Mouse (Mus musculus) embryonic fibroblast, embryonic 13.5 days (primary cell): ENCODE measurements around the gene Lrguk. TPM values are rescaled to one million over a fixed set of nuclear protein-coding genes. Genes with fewer than 3 reads are reported as not detected.

ENCODE experiments used
- H3K27ac ChIP-seq: 2 replicates; pipeline ENCODE4 v1.5.1; 2012; ENCODE audit warnings: low read length, control low read depth, inconsistent platforms; ENCODE audit not compliant: insufficient read depth
- H3K4me1 ChIP-seq: 2 replicates; pipeline ENCODE4 v1.6.1; 2011; ENCODE audit warnings: low read length; ENCODE audit not compliant: control insufficient read depth, insufficient read depth
- H3K4me3 ChIP-seq: 2 replicates; pipeline ENCODE4 v1.5.1; 2011; ENCODE audit warnings: mild to moderate bottlenecking, control low read depth, low read length; ENCODE audit not compliant: insufficient read depth
- CTCF ChIP-seq: IDR thresholded peaks from 2 replicates; pipeline ENCODE4 v1.5.1; 2011; ENCODE audit warnings: mild to moderate bottlenecking, control low read depth, low read length, moderate library complexity, borderline replicate concordance; ENCODE audit not compliant: insufficient read depth
- POLR2A ChIP-seq: IDR thresholded peaks from 2 replicates; pipeline ENCODE4 v1.6.1; 2011; ENCODE audit warnings: low read depth, mild to moderate bottlenecking, control low read depth, low read length, moderate library complexity
- polyA plus RNA-seq: library from polyadenylated mRNA; stranded (reverse); fragments of >200 nt; gene quantifications from 2 replicates; pipeline ENCODE4 v1.2.4, GENCODE M21; 2011; ENCODE audit warnings: low read depth; ENCODE audit not compliant: missing spikeins, insufficient read length

Lrguk gene
- polyA plus RNA-seq, 1 experiment: 0.63 TPM

DNA sequence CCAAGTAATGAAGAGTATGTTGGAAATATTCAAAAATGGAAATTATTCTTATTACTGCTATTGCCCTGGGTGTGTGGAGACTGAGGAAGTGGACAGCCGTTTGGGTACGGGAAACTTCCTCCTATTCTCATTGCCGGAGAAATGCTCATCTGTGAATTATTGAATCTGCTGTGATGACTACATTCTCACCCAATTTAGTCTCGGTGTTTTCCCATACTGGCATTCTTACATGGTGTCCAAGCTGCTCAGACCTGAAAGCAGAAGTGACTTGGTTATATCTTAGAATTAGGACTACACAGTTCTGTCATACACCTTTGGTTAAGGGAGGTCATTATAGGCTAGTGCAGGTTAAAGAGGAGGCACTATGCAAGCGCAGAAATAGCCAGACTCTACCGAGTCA is 30.5 kb downstream of the Lrguk start:
- H3K4me1 ChIP-seq: no peaks in the 10 kb centered on the region

DNA sequence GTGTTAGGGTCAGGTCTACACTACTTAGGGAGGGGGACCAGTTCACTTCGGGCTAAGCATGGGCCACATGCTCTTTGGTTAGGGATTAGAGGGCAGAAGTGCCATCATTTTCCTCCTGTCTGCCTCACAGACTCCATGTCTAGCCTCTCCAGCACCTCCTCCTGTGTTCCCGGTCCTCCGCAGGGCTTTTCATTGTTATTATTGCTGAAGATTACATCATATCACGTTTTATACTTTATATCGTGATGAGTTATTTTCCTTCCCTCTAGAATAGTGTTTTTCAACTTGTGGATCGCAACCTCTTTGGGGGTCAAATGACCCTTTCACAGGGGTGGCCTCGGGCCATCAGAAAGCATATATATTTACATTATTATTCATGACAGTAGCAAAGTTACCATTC is 37.5 kb downstream of the Lrguk start:
- Histone ChIP-seq H3K4me3 (no peak overlapping the region), H3K4me1 (no peaks in the 10 kb centered on the region), H3K27ac (no peak overlapping the region)
- TF ChIP-seq CTCF (no peak), POLR2A (no peak)

More for the DNA sequence above, 30.5 kb downstream of the Lrguk start:
- H3K27ac ChIP-seq: no peak overlapping the region
- no peak overlapping the region for H3K4me3 ChIP-seq
- TF ChIP-seq CTCF: no peak
- no peak for TF ChIP-seq POLR2A

DNA sequence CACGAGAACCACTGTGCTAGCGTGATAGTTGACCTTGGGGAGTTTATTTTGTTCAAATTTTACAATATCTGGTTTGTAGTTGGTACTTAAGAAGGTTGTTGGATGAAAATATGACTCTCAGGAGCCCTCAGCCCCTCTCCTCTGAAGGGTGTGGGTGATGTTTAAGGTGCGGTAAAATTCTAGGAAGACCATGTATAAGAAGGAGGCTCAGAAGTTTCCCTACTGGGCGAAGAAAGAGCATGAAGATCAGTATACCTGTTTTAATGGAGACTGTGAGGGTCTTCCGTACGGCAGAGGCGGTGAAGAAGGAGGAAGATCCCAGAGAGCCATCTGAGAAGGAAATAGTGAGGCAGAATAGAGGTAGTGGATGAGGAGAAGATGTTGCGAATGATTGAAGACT is 38.0 kb downstream of the Lrguk start:
- Histone ChIP-seq H3K4me3 (no peak overlapping the region), H3K4me1 (no peaks in the 10 kb centered on the region), H3K27ac (no peak overlapping the region)
- TF ChIP-seq CTCF: no peak
- no peak for TF ChIP-seq POLR2A

DNA sequence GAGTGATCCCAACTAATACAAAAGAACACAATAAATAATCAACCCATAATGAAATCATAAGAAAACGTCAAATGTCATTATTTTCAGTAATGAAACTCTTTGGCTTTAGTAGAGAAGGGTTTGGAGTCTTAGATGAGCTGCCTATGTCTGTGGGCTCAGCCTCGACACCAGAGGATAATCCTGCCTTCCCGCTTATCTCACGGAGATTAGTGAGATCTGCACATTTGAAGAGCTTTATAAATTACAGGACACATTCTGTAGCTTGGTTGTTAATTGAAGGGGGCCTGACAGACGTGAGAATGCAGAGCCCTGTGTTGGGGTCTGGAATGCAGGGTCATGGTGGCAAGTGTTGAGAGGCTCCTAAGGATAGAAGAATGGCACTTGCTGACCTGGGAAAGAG is 42.7 kb downstream of the Lrguk start:
- Histone ChIP-seq H3K4me1 (no peaks in the 10 kb centered on the region), H3K4me3 (no peak overlapping the region), H3K27ac (no peak overlapping the region)
- TF ChIP-seq POLR2A (no peak), CTCF (no peak)

DNA sequence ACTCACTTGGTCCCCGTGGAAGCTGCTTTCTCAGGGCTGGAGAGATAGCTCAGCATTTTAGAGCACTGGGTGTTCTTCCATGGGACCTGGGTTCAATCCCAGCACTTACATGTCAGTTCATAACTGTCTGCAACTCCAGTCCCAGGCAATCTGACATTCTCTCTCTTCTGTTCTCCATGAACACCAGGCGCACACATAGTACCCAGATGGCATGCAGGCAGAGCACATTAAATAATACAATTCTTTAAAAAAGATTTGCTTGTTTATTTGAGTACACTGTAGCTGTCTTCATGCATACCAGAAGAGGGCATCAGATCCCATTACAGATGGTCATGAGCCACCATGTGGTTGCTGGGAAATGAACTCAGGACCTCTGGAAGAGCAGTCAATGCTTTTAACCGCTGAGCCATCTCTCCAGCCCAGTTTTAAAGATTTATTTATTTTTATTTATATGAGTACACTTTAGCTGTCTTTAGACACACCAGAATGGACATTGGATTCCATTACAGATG is 44.7 kb downstream of the Lrguk start:
- TF ChIP-seq CTCF: no peak
- TF ChIP-seq POLR2A: no peak
- no peak overlapping the region for H3K27ac ChIP-seq
- H3K4me3 ChIP-seq: no peak overlapping the region
- H3K4me1 ChIP-seq: no peaks in the 10 kb centered on the region

DNA sequence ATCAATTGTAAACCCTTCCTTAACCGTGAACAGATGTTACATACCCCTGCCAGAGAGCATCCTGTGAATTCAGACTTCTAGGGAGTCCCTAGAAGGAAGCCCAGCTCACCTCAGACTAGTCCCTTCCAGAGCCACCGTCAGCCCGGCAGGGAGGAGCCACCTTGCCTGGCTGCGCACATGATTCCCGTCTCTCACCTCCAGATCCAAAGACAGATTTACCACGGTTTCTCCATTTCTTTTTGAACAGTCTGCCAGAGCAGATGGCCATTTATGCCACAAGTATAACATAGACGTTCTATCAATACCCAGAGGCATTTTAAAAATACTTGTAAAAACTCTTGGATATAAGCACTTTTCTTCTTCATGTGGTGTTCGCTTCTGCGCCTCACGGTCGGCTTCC is 46.3 kb downstream of the Lrguk start:
- H3K4me1 ChIP-seq: no peaks in the 10 kb centered on the region
- H3K4me3 ChIP-seq: no peak overlapping the region
- TF ChIP-seq POLR2A (no peak), CTCF (no peak)
- no peak overlapping the region for H3K27ac ChIP-seq

DNA sequence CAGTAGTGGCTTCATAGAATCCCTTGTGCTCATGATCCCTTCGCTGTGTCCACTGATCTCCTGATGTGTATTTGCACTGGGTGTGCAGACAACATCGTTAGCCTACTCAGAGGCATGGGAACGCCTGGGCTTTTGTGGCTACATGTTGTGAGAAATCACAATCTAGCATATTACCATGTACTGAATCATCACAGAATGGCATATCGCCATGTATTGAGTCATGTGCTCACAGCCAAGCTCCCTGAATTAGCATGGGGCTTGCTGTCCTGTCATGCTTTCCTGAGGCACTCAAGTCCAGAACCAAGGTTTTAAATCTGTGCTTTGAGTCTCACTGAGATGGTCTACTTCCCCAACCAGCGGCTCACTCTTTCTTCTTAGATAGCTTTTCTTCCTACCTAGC is 54.2 kb downstream of the Lrguk start:
- TF ChIP-seq CTCF (no peak), POLR2A (no peak)
- H3K27ac ChIP-seq: no peak overlapping the region
- no peak overlapping the region for H3K4me3 ChIP-seq
- no peaks in the 10 kb centered on the region for H3K4me1 ChIP-seq

DNA sequence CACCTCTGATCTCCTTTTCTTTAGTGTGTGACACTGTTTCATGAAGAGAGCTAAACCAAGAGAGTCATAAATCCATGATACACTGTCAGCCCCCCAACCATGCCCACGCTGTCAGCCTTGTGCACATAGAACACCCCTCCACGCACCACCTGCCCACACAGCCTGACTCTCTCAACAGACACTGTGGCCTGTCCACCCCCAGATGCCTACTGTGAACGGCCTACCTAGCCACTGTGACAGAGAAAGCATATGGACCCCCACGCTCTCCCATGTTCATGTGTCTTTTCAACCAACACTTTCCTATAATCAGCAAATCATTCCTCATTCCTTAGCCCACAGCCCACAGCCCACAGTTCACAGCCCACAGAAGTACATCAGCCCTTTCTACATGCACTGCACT is 58.5 kb downstream of the Lrguk start:
- no peak overlapping the region for H3K4me3 ChIP-seq
- no peak overlapping the region for H3K27ac ChIP-seq
- no peaks in the 10 kb centered on the region for H3K4me1 ChIP-seq
- TF ChIP-seq CTCF (no peak), POLR2A (no peak)

DNA sequence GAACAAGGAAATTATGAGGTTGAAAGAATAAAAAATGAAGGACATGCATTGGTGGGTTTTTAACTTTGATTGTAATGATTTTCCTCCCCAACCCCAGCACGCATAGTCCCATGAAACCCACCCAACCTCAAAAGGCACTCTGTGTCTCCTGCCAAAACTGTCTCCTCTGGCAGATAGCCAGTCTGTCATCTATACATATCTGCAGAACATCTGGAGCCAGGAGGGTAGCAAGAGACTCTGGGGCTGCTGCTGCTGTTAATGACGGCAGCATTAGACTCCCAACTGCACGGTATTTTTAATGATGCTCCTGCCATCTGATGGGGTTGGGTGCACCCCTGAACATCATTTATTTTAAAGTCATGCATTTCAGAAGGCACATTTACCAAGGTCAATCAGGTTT is 59.7 kb downstream of the Lrguk start:
- Histone ChIP-seq H3K27ac (no peak overlapping the region), H3K4me1 (no peaks in the 10 kb centered on the region), H3K4me3 (no peak overlapping the region)
- TF ChIP-seq POLR2A (no peak), CTCF (no peak)

DNA sequence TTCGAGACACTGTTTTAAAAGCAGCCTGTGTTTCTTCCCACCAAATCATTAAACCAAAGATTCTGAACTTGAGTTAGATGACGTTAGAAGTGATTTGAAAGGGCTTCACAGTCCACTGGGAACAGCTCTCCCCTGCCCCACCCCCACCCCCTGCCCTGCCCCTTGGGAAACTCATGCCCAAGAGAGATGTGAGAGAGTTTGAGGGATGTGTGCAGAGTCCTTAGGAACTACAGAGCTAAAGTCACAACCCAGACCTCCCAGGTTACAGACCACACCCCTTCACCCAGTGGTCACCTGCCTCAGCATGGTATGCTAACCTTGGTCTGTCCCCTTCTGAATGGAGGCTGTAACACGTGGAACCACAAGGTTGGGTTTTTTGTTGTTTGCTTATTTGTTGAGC is 62.3 kb downstream of the Lrguk start:
- Histone ChIP-seq H3K27ac (no peak overlapping the region), H3K4me3 (no peak overlapping the region), H3K4me1 (no peaks in the 10 kb centered on the region)
- TF ChIP-seq CTCF: no peak
- TF ChIP-seq POLR2A: no peak

DNA sequence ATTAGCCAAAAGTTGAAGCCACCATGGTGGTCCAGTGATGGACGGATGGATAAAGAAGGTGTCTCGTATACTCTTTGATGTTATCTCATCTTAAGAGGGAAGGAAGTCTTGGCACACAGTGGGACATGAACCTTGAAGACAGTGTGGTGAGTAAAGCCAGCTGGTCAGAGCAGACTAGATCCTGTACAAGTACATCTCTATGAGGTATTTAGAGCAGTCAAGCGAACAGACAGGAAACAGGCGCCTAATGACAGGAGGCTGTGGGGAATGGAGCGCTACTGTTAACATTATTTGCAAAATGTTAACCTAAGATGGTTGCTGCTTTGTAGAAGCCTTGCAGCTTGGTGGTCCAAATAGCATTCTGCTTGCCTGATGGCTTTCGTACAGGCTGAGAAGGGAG is 67.0 kb downstream of the Lrguk start:
- Histone ChIP-seq H3K4me3 (no peak overlapping the region), H3K27ac (no peak overlapping the region), H3K4me1 (no peaks in the 10 kb centered on the region)
- no peak for TF ChIP-seq POLR2A
- TF ChIP-seq CTCF: no peak
